Mouse (Mus musculus) heart, postnatal 36 days (tissue): ENCODE data around the gene Clcn1. TPM values are rescaled to one million over a fixed set of nuclear protein-coding genes. Genes with fewer than 3 reads are reported as not detected.

Source experiments
- DNase-seq, 2 experiments: peaks; one replicate each; pipeline ENCODE4 v3.0.0; 2021 to 2022
- intact Hi-C: fragments of 180-260 bp; cut with DNase I; formaldehyde crosslinking; loops from one replicate; pipeline ENCODE4 v1.15.1; 2025
- total RNA-seq, 2 experiments: library from RNA; stranded (reverse); gene quantifications; 2 replicates each; pipeline ENCODE4 v1.2.3; 2021

Clcn1 gene
- total RNA-seq, 2 experiments from 2014 or later: 4.3 to 5.8 TPM

DNA sequence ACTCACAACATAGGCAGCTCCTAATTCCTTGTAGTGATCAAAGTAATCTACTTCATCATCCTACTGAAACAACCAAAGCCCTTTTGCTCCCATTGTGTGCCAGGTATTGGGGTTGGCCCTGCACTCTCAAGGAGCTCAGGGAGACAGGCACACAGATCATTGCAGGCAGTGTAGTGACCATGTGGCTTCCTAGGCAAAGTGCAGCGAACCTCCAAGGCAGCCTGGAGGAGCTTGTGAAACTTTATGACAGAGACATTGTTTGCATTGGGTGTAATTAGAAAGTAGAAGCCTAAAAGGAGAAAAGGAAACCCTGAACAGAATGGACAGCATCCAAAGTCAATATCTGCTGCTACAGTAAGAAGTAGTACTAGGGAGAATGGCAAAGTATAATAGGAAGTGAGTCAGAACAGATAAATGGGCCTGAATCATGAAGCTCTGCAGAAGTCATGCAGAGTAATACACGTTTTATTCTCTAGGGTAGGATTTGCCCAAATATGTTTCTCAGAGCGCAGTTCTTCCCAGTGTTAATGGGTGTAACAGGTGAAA is 9.1 kb downstream of the Clcn1 start:
- intact Hi-C loops: no loop called here
- DNase-seq: no peak

DNA sequence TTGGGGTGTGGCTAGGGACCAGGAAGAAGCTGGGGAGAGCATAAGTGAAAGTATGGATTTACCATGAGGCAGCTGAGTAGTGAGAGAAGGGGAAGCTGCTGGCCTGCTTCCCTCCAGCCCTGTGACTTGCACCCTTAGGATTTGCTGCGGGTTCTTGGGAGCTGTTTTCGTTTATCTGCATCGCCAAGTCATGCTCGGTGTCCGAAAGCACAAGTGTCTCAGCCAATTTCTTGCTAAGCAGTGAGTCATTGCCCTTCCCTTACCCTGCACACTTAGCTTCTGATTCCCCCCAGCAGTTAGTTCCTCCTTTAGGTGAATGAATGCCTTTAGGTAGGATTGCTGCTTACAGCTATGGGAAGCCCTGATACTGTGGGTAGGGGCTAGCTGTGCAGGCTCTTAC is 12.9 kb downstream of the Clcn1 start:
- intact Hi-C loops: no loop called here
- no peak for DNase-seq

DNA sequence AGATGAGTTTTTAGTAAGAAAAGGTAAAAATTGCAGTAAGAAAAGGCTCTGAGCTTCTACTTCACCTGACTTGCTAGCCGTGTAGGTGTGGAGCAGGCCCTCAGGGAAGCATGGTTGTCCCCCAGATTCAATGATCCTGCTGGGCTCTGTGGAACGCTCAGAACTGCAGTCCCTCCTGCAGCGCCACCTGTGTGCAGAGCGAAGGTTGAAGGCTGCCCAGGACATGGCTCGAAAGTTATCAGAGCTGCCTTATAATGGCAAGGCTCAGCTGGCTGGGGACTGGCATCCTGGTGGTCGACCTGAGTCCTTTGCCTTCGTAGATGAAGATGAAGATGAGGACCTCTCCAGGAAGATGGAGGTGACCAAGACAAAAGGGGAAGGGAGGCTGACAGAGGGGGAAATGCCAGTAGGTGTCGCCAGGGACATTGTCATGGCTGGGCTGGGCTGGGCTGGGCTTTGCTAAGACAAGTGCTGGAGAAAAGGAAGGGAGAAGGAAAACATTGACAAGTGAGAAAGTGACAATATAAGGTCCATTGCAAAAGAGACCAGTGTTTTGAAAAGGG is 23.4 kb downstream of the Clcn1 start:
- intact Hi-C loops: no loop called here
- DNase-seq: no peak

DNA sequence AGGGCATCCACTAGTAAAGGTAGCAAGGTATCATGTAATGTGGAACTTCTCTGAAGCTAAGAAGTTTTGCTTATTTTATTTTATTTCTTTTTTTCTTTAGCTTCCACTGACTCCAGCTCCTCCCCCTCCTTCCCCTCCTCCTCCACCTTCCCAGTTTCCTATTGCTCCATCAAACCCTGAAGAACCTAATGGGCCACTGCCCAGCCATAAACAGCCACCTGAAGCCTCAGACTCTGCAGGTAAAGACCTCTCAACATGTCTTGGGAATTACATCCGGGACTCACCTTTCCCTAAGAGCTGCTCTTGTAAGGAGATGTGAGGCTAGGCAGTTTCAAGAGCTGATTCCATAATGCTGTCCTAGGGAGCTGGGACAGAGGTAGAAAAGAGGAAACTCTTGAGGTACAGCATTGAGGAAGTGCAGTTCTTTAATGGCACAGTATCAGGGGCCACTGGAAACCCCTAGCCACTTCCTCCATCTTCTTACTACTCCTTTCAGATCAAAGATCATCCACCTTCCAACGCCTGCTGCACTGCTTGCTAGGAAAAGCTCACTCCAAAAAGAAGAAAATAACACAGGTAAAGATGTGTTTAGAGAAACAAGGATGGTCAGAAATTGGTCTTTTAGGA is 24.1 kb downstream of the Clcn1 start:
- DNase-seq: no peak
- intact Hi-C loops: no loop called here

DNA sequence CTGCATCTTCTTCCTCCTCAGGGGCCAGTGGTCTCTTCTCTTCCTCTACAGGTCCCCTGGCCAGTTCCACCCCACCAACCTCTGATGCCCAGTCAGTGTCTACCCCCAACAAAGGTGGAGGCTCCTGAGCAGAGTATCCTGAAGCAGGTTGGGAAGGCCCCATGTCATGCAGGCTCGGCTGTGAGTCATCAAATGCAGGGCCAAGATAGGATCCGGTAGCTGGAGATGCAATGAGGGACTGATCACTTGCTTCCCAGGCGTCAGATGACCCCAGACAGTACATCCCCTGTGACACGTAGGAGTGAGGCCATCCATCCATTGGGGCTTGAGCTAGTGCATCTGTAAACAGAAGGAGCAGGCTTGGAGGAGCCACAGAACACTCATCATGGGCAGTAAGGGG is 31.8 kb downstream of the Clcn1 start:
- DNase-seq: no peak
- intact Hi-C loops: no loop called here

DNA sequence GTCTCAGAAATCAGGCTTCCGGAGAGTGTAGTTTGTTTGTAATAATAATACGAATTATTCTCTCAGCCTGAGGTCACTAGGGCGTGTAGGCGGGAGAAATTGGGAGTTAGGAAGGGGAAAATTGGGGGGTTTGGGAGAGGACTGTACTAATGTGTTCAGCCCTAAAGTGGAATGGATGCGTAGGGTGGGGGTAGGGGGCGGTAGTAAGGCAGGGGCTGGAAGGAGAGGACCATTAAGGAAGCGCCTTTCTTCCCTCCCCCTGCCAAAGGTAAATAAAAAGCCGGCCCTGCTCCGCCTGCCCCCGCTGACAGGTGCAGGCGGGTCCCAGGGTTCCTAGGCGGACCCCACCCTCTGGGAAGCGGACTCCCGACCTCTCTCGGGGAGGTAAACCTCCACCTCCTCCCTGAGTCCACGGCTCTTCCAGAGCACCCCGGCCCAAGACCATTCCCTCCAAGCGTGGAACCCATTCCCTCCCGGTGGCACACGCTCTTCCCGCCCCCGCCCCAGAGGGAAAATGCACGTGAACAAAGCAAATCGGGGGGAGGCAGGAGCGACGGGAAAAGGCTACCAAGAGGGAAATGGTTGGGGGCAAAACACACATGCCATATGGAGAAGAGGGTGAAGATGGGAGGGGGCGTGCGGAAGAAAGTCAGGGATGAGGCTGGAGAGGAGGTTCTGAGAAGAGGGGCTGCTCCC is 37.0 kb downstream of the Clcn1 start:
- no peak for DNase-seq
- intact Hi-C loops: loop anchor here (2.0 to 10.0 kb wide), 2 partner anchors 57 to 559 kb away; no protein-coding TSS in a partner anchor

DNA sequence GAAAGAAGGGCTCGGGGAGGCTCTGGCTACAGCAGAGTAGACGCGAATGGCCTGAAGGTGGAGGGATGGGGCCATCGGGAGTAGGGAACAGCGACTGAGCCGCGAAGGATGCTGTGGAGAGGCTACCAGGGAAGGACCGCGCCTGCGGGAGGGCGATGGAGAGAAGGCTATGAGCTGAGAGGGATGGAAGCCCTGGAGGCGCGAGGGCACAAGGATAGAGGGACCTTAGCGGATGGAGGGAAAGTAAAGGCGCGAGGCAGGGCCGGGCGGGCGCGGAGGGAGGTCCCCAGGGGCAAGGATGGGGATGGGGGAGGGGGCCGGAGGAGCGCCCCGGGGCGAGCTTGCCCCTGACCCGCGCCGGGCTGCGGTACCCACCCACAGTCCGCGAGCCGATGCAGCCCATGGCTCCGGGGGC is 37.6 kb downstream of the Clcn1 start:
- intact Hi-C loops: loop anchor here (2.0 to 10.0 kb wide), 2 partner anchors 57 to 559 kb away; no protein-coding TSS in a partner anchor
- DNase-seq: peak in 1 of 2 experiments; percentile 24

DNA sequence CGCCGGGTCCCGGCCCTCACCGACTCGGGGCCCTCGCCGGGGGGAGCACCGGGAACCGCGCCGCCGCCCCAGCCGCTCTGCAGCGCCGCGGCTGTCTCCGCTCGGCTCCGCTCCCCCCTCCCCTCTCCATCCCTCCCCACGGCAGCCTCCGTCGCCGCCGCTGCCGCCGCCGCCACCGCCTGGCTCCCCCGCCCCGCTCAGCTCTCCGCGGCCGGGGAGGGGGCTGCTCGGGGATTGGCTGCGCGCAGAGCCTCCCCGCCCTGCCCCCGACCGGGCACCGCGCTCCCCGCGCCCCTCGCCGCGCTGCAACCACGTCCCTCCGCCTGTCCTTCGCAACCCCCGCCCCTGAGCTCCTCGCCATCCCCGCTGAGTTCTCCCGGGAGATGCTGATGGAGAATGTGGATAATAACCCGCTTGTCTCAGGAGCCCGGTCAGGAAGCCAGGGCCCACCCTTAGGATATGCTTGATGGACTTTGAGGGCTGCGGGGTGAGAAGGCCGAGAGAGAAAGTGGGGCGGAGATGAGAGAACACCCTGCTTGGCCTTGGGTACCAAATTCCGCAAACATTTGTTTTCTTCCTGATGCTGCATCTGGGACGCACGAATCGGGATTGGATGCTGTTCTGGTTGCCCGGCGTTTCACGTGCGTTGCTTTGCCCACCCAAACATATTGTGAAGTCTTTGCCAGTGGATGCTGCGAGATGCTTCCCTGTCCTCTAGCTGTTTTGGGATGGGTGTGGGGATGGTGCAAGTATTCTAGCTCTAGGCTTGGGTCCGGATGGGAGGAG is 38.2 kb downstream of the Clcn1 start, which contains the start of gene Fam131b:
TSS of gene Fam131b (minus strand) at position 162 of the 786 bp plus-strand sequence.
- DNase-seq: peak; percentile 40 to 57
- intact Hi-C loops: loop anchor here (1.0 to 10.0 kb wide), 4 partner anchors 58 to 560 kb away; no protein-coding TSS in a partner anchor

DNA sequence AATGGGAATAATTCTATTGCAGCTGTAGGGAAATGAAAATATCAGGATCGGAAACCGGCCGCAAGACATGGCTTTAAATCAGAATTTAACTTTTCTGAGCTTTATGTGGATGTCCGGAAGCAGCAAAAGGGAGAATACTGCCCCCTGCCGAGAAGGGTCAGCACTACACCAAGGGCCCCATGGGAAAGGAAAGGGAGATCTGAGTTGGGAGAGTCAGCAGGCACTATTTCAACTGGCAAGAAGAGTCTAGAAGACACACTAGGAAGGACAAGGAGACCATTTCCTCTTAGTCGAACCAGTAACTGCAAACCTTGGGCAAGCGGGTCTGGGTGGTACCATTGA is 38.8 kb downstream of the Clcn1 start:
- intact Hi-C loops: loop anchor here (1.0 to 10.0 kb wide), 4 partner anchors 58 to 560 kb away; no protein-coding TSS in a partner anchor
- DNase-seq: peak; percentile 85 to 87

DNA sequence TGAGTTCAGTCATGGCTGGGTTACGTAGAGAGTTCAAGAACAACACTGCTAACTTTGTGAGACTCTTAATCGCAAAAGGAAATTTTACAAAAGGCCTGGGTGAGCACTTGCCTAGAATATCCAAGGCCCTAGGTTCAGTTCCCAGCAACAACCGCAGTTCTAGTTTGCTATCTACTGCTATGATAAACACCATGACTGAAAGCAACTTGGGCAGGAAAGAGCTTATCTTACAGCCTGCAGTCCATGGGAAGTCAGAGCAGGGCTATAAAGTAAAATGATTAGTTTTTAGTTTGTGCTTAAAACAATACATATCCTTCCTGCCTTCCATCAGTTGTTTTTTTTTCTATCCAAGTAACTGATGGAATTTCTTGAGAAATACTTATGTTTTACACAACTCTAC is 40.0 kb downstream of the Clcn1 start:
- DNase-seq: no peak
- intact Hi-C loops: loop anchor here (5.0 to 10.0 kb wide), 2 partner anchors 256 to 562 kb away; no protein-coding TSS in a partner anchor

DNA sequence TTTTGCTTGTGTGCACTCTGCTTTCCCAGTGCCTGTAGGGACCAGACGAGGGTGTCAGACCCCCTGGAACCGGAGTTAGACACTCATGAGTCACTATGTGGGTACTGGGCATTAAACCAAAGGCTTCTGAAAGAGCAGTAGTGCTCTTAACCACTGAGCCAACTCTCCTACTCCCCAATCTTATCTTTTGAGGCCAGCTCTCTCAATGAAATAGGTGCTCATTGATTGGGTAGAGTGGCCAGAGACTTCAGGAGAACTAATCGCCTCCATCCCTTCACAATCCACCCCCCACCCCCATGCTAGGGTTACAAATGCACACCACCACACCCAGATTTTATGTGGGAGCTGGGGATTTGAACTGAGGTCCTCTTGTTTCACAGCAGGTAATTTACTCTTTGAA is 42.3 kb downstream of the Clcn1 start:
- intact Hi-C loops: loop anchor here (5.0 to 10.0 kb wide), 2 partner anchors 254 to 564 kb away; no protein-coding TSS in a partner anchor
- DNase-seq: no peak

DNA sequence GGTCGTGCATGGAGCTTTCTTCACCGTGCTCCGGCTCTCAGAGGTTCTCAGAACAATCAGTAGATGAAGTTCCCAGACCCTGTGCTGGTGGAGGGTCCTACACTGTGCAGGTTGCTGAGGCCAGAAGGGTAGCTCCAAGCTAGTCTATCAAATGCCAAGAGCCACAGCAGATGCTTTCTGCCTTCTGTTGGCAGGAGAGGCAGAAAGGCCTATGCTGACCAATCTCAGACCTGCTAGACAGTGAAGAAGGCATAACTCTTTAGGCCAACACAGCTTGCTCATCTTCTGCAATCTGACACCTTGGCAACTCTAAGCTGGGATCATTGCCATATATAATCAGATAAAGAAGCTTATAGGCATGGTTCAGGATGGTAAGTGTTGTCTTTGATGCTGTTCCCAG is 43.7 kb downstream of the Clcn1 start:
- intact Hi-C loops: no loop called here

DNA sequence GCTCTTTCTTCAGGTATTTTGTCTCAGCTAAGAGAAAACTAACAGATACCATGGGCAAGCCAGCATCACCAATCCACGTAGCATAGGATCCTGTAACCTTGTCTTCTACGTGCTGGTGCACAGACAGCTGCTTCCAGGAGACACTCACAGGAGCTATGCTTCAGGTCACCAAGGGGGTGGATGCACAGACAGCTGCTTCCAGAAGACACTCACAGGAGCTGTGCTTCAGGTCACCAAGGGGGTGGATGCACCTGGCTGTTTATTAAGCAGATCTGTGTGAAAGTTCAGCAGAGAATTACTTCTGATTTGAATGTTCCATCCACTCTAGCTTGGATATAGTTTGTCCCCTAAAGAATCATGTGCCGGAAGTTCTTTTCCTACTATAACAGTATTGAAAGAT is 44.5 kb downstream of the Clcn1 start:
- intact Hi-C loops: no loop called here
- DNase-seq: no peak

More for the DNA sequence above, 43.7 kb downstream of the Clcn1 start:
- DNase-seq: no peak

DNA sequence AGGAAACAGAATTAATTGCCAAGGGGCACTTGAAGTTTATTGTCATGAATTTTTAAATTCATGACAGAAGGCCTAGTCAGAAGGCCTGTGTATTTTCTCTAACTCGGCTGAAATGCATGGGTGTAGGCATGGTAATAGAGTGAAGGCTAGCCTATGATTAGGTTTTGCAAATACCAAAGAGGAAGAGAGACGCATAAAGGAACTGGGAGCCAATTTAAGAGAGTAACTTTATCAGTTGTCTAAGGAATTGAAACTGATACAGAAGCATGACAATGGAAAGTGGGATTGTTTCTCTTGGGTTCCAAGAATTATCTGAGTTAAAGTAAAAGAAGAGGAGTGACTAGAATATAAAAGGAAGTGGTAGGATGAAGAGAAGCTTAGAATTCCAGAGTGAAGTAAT is 52.7 kb downstream of the Clcn1 start:
- no peak for DNase-seq
- intact Hi-C loops: no loop called here

DNA sequence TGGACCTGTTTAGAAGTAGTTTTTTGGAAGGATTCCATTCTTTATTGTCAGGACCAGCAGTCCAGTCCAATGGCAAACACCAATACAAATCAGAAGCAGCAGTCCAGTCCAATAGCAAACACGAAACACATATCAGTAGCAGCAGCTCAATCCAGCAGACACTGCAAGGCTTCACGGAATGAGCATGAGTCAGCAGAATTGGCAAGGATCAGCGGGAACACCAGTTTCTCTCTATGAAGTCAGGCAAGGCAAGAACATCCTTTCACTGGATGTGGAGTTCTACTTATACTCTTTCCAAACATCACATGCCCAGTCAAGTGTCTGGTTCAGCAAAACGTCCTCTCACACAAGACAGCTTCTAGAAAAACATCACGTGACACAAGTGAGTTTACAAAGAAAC is 53.5 kb downstream of the Clcn1 start:
- intact Hi-C loops: loop anchor here (10.0 kb wide), 1 partner anchor 355 kb away; no protein-coding TSS in a partner anchor

DNA sequence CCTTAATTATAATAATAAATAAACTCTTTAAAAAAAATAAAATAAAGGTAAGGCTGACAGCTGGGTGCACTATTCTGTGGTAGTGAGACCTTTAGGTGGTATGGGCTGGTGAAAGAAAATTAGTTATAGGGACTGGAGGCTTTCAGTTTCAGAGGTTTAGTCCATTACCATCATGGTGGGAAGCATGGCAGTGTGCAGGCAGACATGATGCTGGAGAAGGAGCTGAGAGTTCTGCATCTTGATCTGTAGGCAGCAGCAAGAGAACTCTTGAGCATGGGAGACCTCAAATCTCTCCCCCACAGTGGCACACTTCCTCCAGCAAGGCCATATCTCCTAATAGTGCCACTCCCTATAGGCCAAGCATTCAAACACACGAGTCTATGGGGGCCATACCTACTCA is 55.7 kb downstream of the Clcn1 start:
- no peak for DNase-seq
- intact Hi-C loops: loop anchor here (10.0 kb wide), 1 partner anchor 353 kb away; no protein-coding TSS in a partner anchor

More for the DNA sequence above, 53.5 kb downstream of the Clcn1 start:
- no peak for DNase-seq

DNA sequence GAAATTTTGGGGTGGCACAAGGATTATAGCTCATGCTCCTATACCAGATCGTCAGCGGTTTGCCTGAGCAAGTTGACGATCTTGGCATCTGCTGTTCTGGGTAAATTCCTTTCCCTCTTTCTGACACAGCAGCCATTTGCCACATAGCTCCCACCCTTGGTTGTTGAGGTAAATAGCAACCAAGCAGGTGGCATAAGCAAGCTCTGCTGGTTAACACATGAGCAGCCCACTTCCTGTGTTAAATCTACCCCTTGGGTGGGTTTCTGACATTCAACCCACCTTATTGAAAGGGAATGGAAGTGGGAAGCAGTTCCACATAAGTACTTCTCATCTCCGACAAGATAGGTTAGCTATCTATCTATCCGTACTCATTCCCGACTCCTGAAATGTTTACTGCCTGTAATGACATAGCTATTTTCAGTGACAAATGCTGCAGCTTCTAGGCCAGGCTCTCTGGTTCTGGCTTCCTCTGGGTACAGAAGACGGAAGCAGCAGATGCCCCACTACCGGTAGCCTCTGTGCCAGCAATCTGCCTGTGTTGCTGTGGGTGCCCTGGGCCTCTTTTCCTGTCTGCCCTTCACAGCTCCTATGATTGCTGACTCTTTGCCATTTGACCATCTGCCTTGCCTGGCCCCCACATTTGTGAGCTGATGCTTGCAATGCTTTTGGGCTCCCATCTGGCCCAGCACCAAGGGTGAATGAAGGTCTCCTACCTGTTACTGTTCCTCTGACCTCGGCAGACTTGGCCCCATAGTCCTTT is 57.1 kb downstream of the Clcn1 start:
- intact Hi-C loops: loop anchor here (10.0 kb wide), 1 partner anchor 351 kb away; no protein-coding TSS in a partner anchor
- no peak for DNase-seq

DNA sequence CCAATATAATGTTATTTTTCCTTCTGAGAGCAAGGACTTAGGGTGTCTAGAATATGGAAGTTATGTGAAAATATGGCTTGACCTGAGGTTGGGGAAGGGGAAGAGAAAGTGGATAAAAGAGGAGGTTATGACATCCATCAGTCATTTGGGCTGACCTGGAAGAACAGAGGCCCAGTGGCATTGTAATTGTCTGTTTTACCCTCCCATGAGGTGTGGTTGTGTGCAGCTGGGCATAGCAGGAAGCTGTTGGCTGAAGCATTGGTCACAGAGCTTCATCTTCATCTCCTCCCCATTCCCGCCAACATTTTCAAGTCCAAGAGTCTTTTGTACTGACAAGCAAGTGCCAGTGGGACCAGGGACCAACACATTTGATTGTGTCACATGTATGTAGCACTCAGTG is 57.8 kb downstream of the Clcn1 start:
- no peak for DNase-seq
- intact Hi-C loops: loop anchor here (10.0 kb wide), 1 partner anchor 351 kb away; no protein-coding TSS in a partner anchor

DNA sequence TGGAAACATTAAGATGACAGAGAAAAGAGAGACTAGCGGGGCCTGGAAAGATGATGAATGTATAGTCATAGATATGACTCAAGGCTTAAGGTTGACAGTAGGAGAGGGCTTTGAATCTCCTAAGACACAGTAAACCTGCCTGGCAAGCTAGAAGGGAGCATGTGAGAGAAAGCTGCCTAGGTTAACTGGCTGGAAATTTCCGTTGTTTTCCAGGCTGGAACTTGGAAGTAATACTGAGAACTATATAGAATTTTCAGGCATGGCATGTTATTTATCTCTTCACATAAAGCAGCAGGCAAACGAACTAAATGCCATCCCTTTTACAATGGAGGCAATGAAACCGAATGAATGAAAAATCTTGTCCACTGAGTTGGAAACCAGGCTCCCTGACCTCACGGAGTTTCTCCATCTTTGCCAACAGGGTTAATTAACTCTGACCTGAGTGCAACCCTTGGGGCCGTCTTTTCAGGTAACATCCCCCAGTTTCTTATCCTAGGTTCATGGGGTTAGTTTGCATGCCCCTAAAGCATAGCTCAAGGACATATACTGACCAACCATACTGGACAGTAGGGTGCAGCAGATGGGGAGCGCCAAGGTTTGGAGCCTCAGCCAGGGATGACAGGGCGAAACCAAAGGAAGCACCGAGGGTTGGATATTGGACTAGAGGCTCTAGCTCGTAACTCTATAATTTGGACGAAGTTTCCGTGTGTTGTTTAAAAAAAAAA is 62.0 kb downstream of the Clcn1 start:
- intact Hi-C loops: loop anchor here (1.0 to 10.0 kb wide), 6 partner anchors 24 to 346 kb away; partner anchors contain the start of genes Epha1 and Tas2r126
- peak in 1 of 2 experiments; percentile 5 for DNase-seq
